Mouse (Mus musculus) v-Abl transformed pro-B cells (cell line): ENCODE measurements around the gene Hadh.

ENCODE experiments used
- in situ Hi-C, 2 experiments: fragments of 400-800 bp; cut with MboI; formaldehyde crosslinking; loops; one replicate each; pipeline ENCODE4 v1.15.1; 2025; ENCODE audit not compliant: unreplicated experiment in 2 of 2

Hadh gene

DNA sequence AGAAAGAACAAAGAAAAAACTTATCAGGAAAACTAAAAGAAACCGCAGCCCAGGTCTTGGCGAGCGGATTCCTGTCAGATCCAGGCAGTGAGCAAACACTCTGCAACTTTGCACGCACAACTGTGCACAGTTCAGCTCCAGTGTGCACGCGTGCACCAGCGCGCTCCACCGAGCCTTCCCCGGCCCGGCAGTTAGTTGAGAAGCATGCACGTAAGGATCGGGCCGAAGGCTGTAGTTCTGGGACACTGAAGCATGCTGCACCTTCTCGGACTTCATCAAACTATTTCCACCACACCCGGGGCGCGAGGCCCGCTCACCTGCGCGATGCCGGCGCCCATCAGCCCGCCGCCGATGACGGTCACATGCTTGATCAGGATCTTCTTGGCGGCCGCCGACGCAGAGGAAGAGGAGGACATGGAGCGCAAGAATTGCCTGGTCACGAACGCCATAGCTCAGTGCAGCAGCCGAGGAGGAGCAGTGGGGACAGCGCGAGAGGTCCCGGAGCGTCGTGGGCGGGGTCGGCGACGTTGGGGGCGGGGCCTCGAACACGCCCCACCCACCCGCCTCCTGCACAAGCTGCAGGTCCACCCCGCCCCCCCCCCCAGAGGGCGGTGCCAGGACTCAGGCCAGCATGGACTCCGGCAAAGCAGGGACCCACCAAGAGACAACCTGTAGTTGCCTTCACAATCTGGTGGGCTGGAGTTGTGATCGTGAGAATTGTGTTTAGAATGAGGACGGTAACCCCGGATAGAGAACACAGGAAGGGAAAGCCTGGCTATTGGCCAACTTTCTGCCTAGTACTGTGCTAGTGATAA lies at the start of gene Hadh:
TSS of gene Hadh (minus strand) at position 543 of the 815 bp plus-strand sequence.
- in situ Hi-C loops = no loop called here

- in situ Hi-C loops = loop anchor here in 1 of 2 experiments (5.0 kb wide), 1 partner anchor 232 kb away; no protein-coding TSS in a partner anchor
These were observed 48.3 kb upstream of the Hadh start for GRCm38 (mm10) chr3:131320184-131320583.

GRCm38 (mm10) chr3:131318211-131318610 lies 46.3 kb upstream of the Hadh start:
- in situ Hi-C loops = no loop called here

- in situ Hi-C loops = no loop called here
These were observed 45.2 kb upstream of the Hadh start for GRCm38 (mm10) chr3:131317126-131317525.

DNA sequence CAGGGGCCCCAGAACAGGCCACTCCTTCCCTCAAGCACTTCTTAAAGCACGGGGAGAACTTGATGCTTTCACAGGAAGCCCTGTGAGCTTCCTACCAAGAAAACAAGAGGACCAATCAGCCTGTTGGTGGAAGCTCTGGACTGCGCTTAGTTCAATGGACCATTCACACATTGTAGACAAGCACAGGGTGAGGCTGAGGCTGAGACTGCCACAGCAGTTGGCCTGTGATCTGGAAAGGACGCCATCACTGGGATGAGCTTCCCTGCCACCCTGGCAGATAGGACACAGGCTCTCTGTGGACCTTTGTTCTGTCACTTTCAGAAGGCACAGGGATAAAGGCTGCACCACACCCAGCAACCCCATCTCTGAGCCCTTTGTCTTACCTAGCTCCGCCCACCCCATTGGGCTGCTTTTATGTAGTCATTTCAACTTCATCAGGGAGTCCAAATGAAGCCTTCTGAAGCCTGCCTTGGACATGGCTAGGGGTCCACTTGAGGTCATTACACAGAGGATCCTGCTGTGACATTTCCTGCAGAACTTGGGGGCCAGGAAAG lies 44.1 kb upstream of the Hadh start:
- in situ Hi-C loops = no loop called here

- in situ Hi-C loops = no loop called here
These were observed 40.4 kb upstream of the Hadh start for GRCm38 (mm10) chr3:131312340-131312739.

DNA sequence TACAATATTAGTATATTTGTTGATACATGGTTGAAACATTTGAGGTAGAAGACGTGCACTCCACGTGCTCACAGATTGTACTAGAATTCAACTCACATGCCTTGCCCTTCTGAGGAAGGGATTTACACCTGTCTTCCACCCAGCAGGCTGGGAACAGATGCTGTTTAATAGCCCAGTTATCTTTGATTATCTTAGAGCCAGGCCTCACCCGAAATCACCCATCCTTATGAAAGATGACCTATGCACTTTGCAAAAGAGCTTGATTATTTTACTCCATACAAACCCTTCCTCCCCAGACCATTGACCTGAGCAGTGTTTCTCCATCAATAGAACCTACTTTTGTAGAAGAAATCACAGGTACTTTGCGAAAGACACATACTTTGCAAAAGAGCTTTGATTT lies 38.7 kb upstream of the Hadh start:
- in situ Hi-C loops = no loop called here

DNA sequence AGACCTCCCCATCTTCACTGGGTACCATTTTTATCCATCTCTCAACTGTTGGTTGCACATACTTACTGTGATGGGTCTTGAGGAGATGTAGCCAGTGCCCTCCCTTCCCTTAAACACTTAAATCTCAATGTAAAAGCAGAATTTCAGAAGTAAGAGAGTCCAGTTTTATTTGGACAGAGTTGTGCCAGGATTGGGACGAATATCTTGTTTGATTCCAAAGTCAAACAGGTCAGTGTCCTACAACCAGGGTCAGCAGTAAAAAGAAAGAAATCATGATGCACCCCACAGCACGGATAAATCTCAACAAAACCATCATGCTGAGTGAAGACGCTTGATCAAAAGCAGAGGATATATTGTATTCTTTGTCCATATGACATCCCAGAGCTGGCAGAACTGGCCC lies 35.9 kb upstream of the Hadh start:
- in situ Hi-C loops = no loop called here

DNA sequence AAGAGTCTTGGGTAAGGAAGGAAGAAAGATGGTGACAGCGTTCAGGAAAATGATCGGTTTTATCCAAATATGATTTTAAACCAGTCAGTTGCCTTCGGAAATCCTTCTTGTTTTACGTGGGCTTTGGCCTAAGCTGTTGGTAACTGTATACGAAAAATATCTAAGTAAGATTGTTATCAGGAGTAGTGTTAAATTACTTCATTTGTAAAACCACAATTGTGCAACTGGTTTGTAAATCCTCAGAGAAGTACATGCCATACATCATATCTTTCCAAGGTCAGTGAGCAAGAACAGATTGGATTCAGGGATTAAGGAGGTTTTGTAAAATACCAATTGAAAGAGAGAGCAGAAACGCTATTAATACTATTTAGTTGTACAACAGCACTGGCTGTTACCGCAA lies 34.4 kb upstream of the Hadh start:
- in situ Hi-C loops = no loop called here

GRCm38 (mm10) chr3:131303320-131303714 lies 31.4 kb upstream of the Hadh start:
- in situ Hi-C loops = no loop called here

DNA sequence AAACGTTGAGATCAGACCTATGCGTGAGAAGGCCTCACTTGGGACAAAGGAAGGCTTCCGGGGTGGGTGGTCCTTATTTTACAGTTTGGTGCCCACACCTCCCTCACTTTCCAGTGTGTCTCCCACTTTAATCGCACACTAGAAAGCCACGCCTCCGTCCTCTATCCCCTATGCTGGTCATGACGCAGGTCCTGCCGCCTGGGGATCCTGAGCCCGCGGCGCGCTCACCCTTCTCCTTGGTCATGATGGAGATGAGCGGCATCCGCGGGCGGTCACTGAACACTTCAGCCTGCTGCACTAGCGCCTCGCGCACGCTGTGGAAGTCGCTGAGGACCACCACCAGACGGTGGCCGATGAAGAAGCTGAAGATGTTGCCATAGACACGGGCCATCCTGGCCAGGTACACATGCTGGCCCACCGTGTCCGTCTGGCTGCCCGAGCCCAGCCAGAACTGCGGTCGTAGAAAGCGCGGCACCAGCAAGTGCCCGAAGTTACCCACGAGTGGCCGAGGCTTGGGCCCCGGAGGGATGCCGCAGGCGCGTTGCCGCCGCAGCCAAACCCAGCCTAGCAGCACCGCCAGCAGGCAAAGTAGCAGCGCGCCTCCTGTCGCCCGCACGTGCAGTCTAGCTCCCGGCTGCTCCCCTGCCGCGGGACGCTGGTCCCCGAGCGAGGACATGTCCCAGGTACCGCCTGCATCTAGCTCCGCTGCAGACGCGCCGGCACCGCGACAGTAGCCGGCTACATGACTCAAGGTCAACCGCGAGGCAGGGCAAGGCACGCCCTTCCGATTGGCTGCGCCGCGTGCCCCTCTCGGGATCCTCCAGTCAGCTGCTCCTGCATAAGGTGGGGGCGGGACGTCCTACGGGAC lies 30.8 kb upstream of the Hadh start, which contains the start of gene Cyp2u1:
TSS of gene Cyp2u1 (minus strand) at position 776 of the 868 bp plus-strand sequence.
- in situ Hi-C loops = no loop called here

- in situ Hi-C loops = no loop called here
These were observed 28.0 kb upstream of the Hadh start for GRCm38 (mm10) chr3:131299908-131300307.

DNA sequence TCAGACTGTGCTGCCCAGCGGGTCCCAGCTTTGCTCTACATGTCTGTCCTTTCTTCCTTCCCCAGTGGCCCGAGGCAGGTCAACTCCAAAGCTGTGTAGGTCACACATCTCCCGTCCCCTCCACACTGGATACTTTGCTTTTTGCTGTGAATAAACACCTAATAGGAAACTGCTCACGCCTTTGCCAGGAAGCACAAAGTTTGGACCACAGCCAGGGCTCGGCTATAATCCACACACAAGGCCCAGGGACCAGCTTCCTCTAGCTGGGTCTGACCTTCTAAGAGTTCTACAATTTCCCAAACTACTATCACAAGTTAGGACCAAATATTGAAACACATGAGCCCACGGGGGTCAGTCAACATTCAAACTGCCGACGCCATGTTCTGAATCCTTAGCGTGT lies 27.2 kb upstream of the Hadh start:
- in situ Hi-C loops = no loop called here

DNA sequence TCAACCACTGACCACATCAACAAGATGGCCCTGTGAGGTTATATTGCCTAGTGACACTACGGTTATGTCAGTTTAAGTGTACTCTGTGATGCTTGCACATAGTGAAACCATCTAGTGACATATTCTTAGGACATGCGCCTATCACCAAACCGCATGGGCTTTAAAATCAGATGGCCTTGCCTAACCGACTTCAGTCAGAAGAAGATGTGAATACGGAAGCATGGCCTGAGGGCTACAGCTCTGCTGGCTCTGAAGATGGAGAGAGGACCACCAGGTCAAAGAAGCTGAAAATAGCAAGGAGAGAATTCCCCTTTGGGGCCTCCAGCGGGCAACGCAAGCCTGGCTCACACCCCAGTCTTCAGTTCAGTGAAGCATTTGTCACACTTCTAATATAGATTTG lies 25.0 kb upstream of the Hadh start:
- in situ Hi-C loops = no loop called here

DNA sequence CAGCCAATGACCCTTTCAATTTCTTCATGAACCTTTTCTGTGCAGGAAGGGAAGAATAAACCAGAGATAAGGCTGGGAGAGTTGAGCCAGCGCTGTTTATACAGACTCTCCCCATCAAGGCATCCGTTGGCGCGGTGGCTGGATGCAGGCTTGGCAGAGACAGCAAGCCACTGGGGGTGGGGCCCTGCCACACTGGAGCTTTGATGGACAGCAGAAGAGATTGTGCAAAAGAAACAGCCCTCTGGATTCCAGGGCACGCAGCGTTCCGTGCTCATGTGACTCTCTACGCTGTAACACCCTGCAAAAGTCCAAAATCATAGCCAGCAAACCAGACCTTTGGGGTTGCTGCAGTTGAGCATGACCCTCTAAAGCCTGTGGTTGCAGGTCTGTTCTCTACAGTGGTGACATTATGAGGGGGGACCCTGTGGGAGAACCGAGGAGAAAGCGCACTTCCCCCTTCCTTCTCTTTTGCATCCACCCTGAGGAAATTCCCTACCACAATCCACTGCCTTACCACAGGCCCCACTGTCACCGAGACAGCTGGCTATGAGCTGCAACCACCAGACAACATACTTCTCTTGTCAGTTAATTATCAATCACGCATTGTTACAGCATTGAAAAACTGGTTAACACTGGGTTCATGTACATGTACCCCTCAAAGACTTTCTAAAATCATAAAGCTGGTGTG lies 23.8 kb upstream of the Hadh start:
- in situ Hi-C loops = no loop called here

DNA sequence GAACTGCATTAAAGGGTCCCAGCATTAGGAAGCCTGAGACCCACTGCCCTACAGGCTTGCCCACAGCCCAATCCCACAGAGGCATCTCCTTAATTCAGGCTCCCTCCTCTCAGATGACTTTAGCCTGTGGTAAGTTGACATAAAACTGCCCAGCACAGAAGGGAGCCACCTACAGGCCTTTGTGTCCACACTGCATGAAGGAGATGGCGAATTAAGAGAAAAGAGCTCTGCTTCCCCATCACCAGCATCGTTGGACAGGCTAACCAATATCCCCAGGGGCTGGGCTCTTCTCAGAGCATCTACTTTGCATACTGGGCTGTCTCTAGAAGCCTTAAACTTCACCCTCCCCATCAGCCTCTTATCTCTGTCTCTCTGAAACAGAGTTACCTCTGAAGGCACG lies 22.6 kb upstream of the Hadh start:
- in situ Hi-C loops = no loop called here

DNA sequence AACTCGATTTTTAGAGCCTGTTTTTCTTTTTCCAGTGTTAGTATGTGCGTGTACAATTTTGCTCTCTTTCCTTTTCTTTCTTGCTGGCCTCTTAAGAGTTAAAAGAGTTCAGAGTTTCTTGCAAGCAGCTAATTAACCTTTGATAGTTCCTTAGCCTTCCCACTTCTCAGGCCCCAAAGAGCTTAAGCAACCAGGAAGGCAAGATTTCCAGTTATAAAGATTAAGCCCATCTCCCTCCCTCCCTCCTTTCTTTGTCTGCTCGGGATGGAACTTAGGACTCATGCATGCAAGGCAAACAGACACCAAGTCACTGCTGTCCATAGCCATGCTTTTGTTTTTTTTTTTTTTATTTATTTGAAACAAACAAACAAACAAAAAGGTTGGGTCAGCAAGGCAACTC lies 21.1 kb upstream of the Hadh start:
- in situ Hi-C loops = no loop called here

- in situ Hi-C loops = no loop called here
These were observed 20.4 kb upstream of the Hadh start for GRCm38 (mm10) chr3:131292349-131292748.

GRCm38 (mm10) chr3:131291890-131292289 lies 20.0 kb upstream of the Hadh start:
- in situ Hi-C loops = no loop called here

DNA sequence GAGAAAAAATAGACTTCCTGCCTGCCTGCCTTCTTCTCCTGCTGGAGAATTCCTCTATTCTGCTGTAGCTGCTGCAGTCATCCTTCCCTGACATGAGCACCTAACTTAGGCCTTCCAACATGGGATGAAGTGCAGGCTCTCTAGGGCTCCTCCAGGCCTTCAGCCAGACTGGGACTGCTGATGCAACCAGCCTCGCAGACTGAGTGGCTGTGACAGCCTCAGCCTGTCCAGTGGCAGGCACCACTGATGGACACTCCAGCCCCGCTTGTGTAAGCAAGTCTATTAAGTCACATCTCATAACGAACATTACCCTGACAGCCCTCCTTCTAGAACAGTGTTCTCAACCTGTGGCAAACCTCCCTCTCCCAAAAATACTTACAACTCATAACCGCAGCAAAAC lies 2.2 kb upstream of the Hadh start:
- in situ Hi-C loops = no loop called here
